Mouse (Mus musculus): ENCODE results near the gene Cdx2. TPM values are rescaled to one million over a fixed set of nuclear protein-coding genes. Genes with fewer than 3 reads are reported as not detected.

The Cdx2 gene
- total and polyA plus RNA-seq, 3 experiments: not detected

DNA sequence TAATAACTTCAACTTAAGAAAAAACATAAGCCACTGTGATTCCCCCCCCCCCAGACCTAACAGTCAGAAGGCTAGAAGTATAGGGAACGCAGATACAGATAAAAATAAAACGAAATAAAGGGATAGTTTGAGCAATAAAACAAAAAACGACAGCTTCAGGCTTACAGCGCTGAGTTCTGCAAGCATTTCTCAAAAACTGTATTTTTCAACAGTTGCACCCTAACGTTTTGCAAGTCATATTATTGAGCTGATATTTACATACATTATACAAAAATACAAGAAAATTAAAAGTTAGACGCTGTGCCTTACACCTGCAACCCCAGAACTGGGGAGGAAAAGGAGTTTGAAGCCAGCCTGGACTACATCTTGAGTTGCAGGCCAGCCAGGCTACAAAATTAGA is 37.7 kb downstream of the Cdx2 start:
- Histone ChIP-seq H3K27ac (ENCODE audit: insufficient read depth, low read depth) (no peak overlapping the region), H3K9ac (ENCODE audit: insufficient read depth, low read depth) (no peak overlapping the region), H3K9me3 (replicated peaks; ENCODE audit: low read length) (no peaks in the 10 kb centered on the region), H3K27me3 (replicated peaks) (peaks cover 38% of the 10 kb centered on the region), H3K36me3 (replicated peaks in 1 of 2; ENCODE audit: control insufficient read depth in 1 of 2, insufficient read depth in 1 of 2, low read length in 1 of 2) (no peaks in the 10 kb centered on the region), H3K79me2 (replicated peaks; ENCODE audit: control insufficient read depth, extremely low read depth, insufficient read depth, poor library complexity, severe bottlenecking) (no peaks in the 10 kb centered on the region), H3K4me2 (ENCODE audit: insufficient read depth, low read depth, poor library complexity, severe bottlenecking) (no peak overlapping the region), H3K4me1 (ENCODE audit: control insufficient read depth in 1 of 2, insufficient read depth in 2 of 2) (no peaks in the 10 kb centered on the region), H3K4me3 (replicated peaks in 1 of 3; ENCODE audit: low read depth in 2 of 3, low read length in 2 of 3, poor library complexity in 1 of 3) (no peak overlapping the region)
- dilution Hi-C loops (cut with MboI; ENCODE audit: extremely low pct_ligation_motif_present, extremely low pct_unique_long_range_greater_than_20kb, low sequenced_read_pairs): no loop called here
- no peak for DNase-seq (ENCODE audit: extremely low read depth)
- in situ Hi-C loops (cut with MboI; ENCODE audit: low pct_ligation_motif_present, low pct_unique_long_range_greater_than_20kb, low sequenced_read_pairs): no loop called here
- TF ChIP-seq MAX (IDR thresholded peaks at IDR 0.05; ENCODE audit: low read length) (no peak), PAX5 (IDR thresholded peaks at IDR 0.05; ENCODE audit: low read length) (no peak)

DNA sequence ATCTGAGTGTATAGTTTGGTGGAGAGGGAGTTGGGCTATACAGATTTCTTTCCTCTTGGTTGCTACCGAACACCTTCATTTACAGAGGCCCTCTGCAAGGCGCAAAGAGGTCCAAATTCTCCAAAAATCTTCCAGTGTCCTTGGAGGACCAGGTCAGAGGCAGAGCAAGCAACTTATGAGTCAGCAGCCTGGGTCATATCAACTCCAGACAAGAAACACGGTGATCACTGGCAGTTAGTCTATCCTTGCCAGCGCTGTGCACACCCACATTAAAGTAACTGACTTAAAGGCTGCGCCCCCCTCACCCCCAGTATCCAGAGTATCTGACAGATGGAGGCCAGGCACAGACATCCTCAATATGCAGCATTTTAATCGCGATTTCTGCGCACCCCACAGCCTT is 38.3 kb downstream of the Cdx2 start:
- Histone ChIP-seq H3K9ac (ENCODE audit: insufficient read depth, low read depth) (no peak overlapping the region), H3K36me3 (replicated peaks in 1 of 2; ENCODE audit: control insufficient read depth in 1 of 2, insufficient read depth in 1 of 2, low read length in 1 of 2) (no peaks in the 10 kb centered on the region), H3K79me2 (replicated peaks; ENCODE audit: control insufficient read depth, extremely low read depth, insufficient read depth, poor library complexity, severe bottlenecking) (no peaks in the 10 kb centered on the region), H3K4me3 (replicated peaks in 1 of 3; ENCODE audit: low read depth in 2 of 3, low read length in 2 of 3, poor library complexity in 1 of 3) (no peak overlapping the region), H3K27me3 (replicated peaks) (peaks cover 32% of the 10 kb centered on the region), H3K4me2 (ENCODE audit: insufficient read depth, low read depth, poor library complexity, severe bottlenecking) (no peak overlapping the region), H3K27ac (ENCODE audit: insufficient read depth, low read depth) (no peak overlapping the region), H3K4me1 (ENCODE audit: control insufficient read depth in 1 of 2, insufficient read depth in 2 of 2) (no peaks in the 10 kb centered on the region), H3K9me3 (replicated peaks; ENCODE audit: low read length) (no peaks in the 10 kb centered on the region)
- no peak for TF ChIP-seq ZMIZ1 (IDR thresholded peaks at IDR 0.05; ENCODE audit: low read depth, low read length)
- no peak for TF ChIP-seq MXI1 (IDR thresholded peaks at IDR 0.05; ENCODE audit: low read depth, low read length)
- no peak for TF ChIP-seq CTCF (conservative IDR thresholded peaks at IDR 0.05 in 1 of 2, IDR thresholded peaks at IDR 0.05 in 1 of 2; ENCODE audit: low read depth in 2 of 2, low read length in 2 of 2)
- TF ChIP-seq HCFC1 (IDR thresholded peaks at IDR 0.05; ENCODE audit: low read depth, low read length): no peak
- no peak for TF ChIP-seq TBP (conservative IDR thresholded peaks at IDR 0.05; ENCODE audit: low read depth, low read length)
- no peak for TF ChIP-seq MYC (IDR thresholded peaks at IDR 0.05; ENCODE audit: low read depth, low read length)
- TF ChIP-seq POLR2AphosphoS2 (IDR thresholded peaks at IDR 0.05; ENCODE audit: low read depth, low read length): no peak
- no peak for TF ChIP-seq ZNF384 (IDR thresholded peaks at IDR 0.05; ENCODE audit: low read depth, low read length)
- TF ChIP-seq SMC3 (IDR thresholded peaks at IDR 0.05; ENCODE audit: low read depth, low read length): no peak
- DNase-seq (ENCODE audit: extremely low read depth): no peak
- in situ Hi-C loops (cut with MboI; ENCODE audit: low pct_ligation_motif_present, low pct_unique_long_range_greater_than_20kb, low sequenced_read_pairs): no loop called here
- dilution Hi-C loops (cut with MboI; ENCODE audit: extremely low pct_ligation_motif_present, extremely low pct_unique_long_range_greater_than_20kb, low sequenced_read_pairs): no loop called here

DNA sequence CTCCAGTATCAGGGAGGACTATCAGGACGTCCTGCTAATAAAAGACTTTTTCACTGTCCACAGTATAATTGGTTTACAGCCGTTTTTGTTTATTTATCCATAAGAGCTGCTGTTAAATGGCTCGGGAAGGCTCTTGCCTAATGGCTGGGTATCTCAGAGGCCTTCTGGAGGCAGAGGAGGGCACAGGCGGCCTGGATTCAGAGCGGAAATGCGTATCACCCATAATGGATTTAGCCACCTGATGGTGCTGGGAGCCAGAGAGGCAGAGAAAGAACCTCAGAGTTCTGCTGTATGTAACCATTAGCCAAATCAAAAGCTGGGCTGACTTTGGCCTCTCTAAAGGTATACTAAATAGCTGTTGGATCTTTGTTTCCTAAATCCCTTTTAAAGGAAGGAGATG is 39.6 kb downstream of the Cdx2 start:
- Histone ChIP-seq H3K27ac (ENCODE audit: insufficient read depth, low read depth) (no peak overlapping the region), H3K9ac (ENCODE audit: insufficient read depth, low read depth) (no peak overlapping the region)

More for the DNA sequence above, 39.6 kb downstream of the Cdx2 start:
- no peaks in the 10 kb centered on the region for H3K79me2 ChIP-seq (replicated peaks; ENCODE audit: control insufficient read depth, extremely low read depth, insufficient read depth, poor library complexity, severe bottlenecking)
- H3K9me3 ChIP-seq (replicated peaks; ENCODE audit: low read length): no peaks in the 10 kb centered on the region
- TF ChIP-seq NELFE (IDR thresholded peaks at IDR 0.05; ENCODE audit: low read depth, low read length) (no peak), GABPA (IDR thresholded peaks at IDR 0.05; ENCODE audit: insufficient replicate concordance, low read depth, low read length) (no peak), MAZ (IDR thresholded peaks at IDR 0.05; ENCODE audit: low read depth, low read length) (no peak), ETS1 (conservative IDR thresholded peaks at IDR 0.05; ENCODE audit: low read depth, low read length) (no peak), UBTF (IDR thresholded peaks at IDR 0.05; ENCODE audit: low read depth, low read length) (no peak), MYC (IDR thresholded peaks at IDR 0.05; ENCODE audit: low read depth, low read length) (no peak), MXI1 (IDR thresholded peaks at IDR 0.05; ENCODE audit: low read depth, low read length) (no peak)
- no peak overlapping the region for H3K4me2 ChIP-seq (ENCODE audit: insufficient read depth, low read depth, poor library complexity, severe bottlenecking)
- peaks cover 23% of the 10 kb centered on the region for H3K27me3 ChIP-seq (replicated peaks)
- no peaks in the 10 kb centered on the region for H3K36me3 ChIP-seq (replicated peaks in 1 of 2; ENCODE audit: control insufficient read depth in 1 of 2, insufficient read depth in 1 of 2, low read length in 1 of 2)
- DNase-seq (ENCODE audit: extremely low read depth): no peak
- H3K4me3 ChIP-seq (replicated peaks in 1 of 3; ENCODE audit: low read depth in 2 of 3, low read length in 2 of 3, poor library complexity in 1 of 3): no peak overlapping the region
- dilution Hi-C loops (cut with MboI; ENCODE audit: extremely low pct_ligation_motif_present, extremely low pct_unique_long_range_greater_than_20kb, low sequenced_read_pairs) (no loop called here), in situ Hi-C loops (cut with MboI; ENCODE audit: low pct_ligation_motif_present, low pct_unique_long_range_greater_than_20kb, low sequenced_read_pairs) (no loop called here)
- H3K4me1 ChIP-seq (ENCODE audit: control insufficient read depth in 1 of 2, insufficient read depth in 2 of 2): peaks cover 0 to 7% of the 10 kb centered on the region in 2 experiments; a peak in 2 of 4 replicates
